Comparison of ENCODE assay signal across 32 mouse cellular contexts in the genomic region with DNA sequence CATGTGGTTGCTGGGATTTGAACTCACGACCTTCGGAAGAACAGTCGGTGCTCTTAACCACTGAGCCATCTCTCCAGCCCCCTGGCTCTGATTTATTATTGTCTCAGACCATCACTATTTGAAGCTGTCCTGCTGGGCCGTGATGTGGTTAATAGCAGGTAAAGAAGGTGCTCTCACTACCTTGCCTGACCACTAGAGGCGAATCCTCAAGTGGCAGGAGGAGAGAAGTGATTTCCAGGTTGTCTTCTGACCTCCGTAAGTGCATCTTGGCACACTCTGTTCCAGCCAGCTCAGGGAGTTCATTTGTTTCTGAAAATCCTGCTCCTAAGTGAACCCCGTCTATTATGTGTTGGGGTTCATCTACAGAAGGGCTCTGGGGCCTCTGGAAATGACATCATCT.
A peak's percentile ranks its signal among the peaks of the same experiment; 100 is the strongest.
DNase-seq lines count a peak whose midpoint lies in the region; ATAC-seq and TF ChIP-seq lines count a peak whose summit lies in the region.
"Had no signal": no experiment of that assay in that cellular context is flagged by ENCODE, and none has a peak within 500 bp of the region (broad histone marks: within the 10 kb centered on the region; RNA-seq: fewer than 3 reads in every experiment).

No protein-coding gene starts in this region.

- H3K4me2 ChIP-seq in hindbrain, postnatal 0 days (ENCODE audit: low read depth, low read length), result no peak overlapping the region
- no peak overlapping the region for H3K4me2 ChIP-seq in hindbrain, embryonic 13.5 days
- H3K4me2 ChIP-seq in liver, postnatal 0 days (ENCODE audit: low read depth, low read length), result no peak overlapping the region
- H3K4me2 ChIP-seq in liver, embryonic 12.5 days, result no peak overlapping the region
- H3K4me2 ChIP-seq: embryonic facial prominence, embryonic 15.5 days; forebrain, embryonic 12.5 days; heart, embryonic 13.5 days; hindbrain, embryonic 15.5 days; liver, embryonic 13.5 days; midbrain, embryonic 13.5 days; stomach, embryonic 15.5 days had no signal

- 79% methylated on average over 7 of the region's 7 CpGs for WGBS in hindbrain, postnatal 0 days
- WGBS in hindbrain, embryonic 13.5 days, result 86% methylated on average over 7 of the region's 7 CpGs
- WGBS in liver, postnatal 0 days (ENCODE audit: insufficient replicate concordance), result 65% methylated on average over 7 of the region's 7 CpGs
- 59% methylated on average over 7 of the region's 7 CpGs for WGBS in liver, embryonic 12.5 days (ENCODE audit: insufficient replicate concordance)

- H3K36me3 ChIP-seq in hindbrain, postnatal 0 days (ENCODE audit: insufficient read depth, low read length), result no peaks in the 10 kb centered on the region
- H3K36me3 ChIP-seq in hindbrain, embryonic 13.5 days, result no peaks in the 10 kb centered on the region
- no peaks in the 10 kb centered on the region for H3K36me3 ChIP-seq in liver, postnatal 0 days (replicated peaks; ENCODE audit: insufficient read depth, low read length)
- no peaks in the 10 kb centered on the region for H3K36me3 ChIP-seq in liver, embryonic 12.5 days
- H3K36me3 ChIP-seq in E14TG2a.4 (ENCODE audit: insufficient read depth, low read length), result peaks cover 6% of the 10 kb centered on the region; the same call in 1 of the 2 replicates
- H3K36me3 ChIP-seq: embryonic facial prominence, embryonic 15.5 days; forebrain, embryonic 12.5 days; G1E; heart, embryonic 13.5 days; hindbrain, embryonic 15.5 days; liver, embryonic 13.5 days; midbrain, embryonic 13.5 days; stomach, embryonic 15.5 days had no signal

- TF ChIP-seq CTCF in hindbrain, postnatal 0 days (IDR thresholded peaks at IDR 0.05; ENCODE audit: low read depth), result peak; percentile 52
- 0 out of 2 replicates have a peak, but pooled peaks have one; percentile 9 for TF ChIP-seq CTCF in liver, postnatal 0 days (IDR thresholded peaks at IDR 0.05; ENCODE audit: low read depth)
- TF ChIP-seq CTCF in E14TG2a.4 (conservative IDR thresholded peaks at IDR 0.05; ENCODE audit: low read length), result peak; percentile 48
- peak; percentile 19; the same call in 1 of the 2 replicates for TF ChIP-seq CTCF in brain, embryonic 14.5 days (IDR thresholded peaks at IDR 0.05; ENCODE audit: borderline replicate concordance, extremely low read depth, insufficient read depth, insufficient read length)

- DNase-seq in hindbrain, postnatal 0 days (ENCODE audit: low spot score), result no peak
- DNase-seq in liver, postnatal 0 days, result no peak
- DNase-seq in brain, embryonic 14.5 days (ENCODE audit: low read depth), result no peak
- DNase-seq in ovary, postnatal 10 days (ENCODE audit: low spot score), result no peak
- DNase-seq in urinary bladder, adult 18-20 months (ENCODE audit: low spot score in 2 of 2), result no peak
- DNase-seq: adrenal gland, postnatal 14 days; cerebellum, adult 11-12 months; cerebellum, postnatal 14 days; gastrocnemius, postnatal 36 days; heart, adult 2 months; heart, postnatal 10 days; kidney, adult 8-10 months; kidney, postnatal 14 days; left cerebral cortex, postnatal 4 days; liver, embryonic 13.5 days; lung, adult 2 months; lung, postnatal 4 days; right cerebral cortex, postnatal 25 days; thymus, postnatal 14 days had no signal

- TF ChIP-seq POLR2A in brain, embryonic 14.5 days (IDR thresholded peaks at IDR 0.05; ENCODE audit: borderline replicate concordance, extremely low read depth, insufficient read depth, insufficient read length, poor library complexity, severe bottlenecking), result no peak

- ATAC-seq in hindbrain, postnatal 0 days, result no peak
- ATAC-seq in hindbrain, embryonic 13.5 days (ENCODE audit: low FRiP score), result no peak
- no peak for ATAC-seq in liver, postnatal 0 days
- no peak for ATAC-seq in liver, embryonic 12.5 days
- ATAC-seq: CD4-positive, CD25-positive, alpha-beta regulatory T cell, adult 4 months; midbrain, embryonic 13.5 days had no signal

- no peaks in the 10 kb centered on the region for H3K9me3 ChIP-seq in hindbrain, postnatal 0 days (ENCODE audit: low read length)
- H3K9me3 ChIP-seq in hindbrain, embryonic 13.5 days, result no peaks in the 10 kb centered on the region
- H3K9me3 ChIP-seq in liver, postnatal 0 days (ENCODE audit: low read length), result no peaks in the 10 kb centered on the region
- no peaks in the 10 kb centered on the region for H3K9me3 ChIP-seq in liver, embryonic 12.5 days (replicated peaks)
- H3K9me3 ChIP-seq in E14TG2a.4 (ENCODE audit: low read length), result no peaks in the 10 kb centered on the region
- H3K9me3 ChIP-seq: embryonic facial prominence, embryonic 10.5 days; embryonic facial prominence, embryonic 15.5 days; forebrain, embryonic 12.5 days; G1E; heart, embryonic 13.5 days; hindbrain, embryonic 15.5 days; liver, embryonic 13.5 days; megakaryocyte, embryonic 14.5 days; midbrain, embryonic 13.5 days; stomach, embryonic 15.5 days had no signal

- no peaks in the 10 kb centered on the region for H3K27me3 ChIP-seq in hindbrain, postnatal 0 days (ENCODE audit: insufficient read depth, low read length)
- H3K27me3 ChIP-seq in hindbrain, embryonic 13.5 days, result peaks cover 7% of the 10 kb centered on the region
- no peaks in the 10 kb centered on the region for H3K27me3 ChIP-seq in liver, postnatal 0 days (ENCODE audit: insufficient read depth, low read length)
- H3K27me3 ChIP-seq in liver, embryonic 12.5 days (replicated peaks), result no peaks in the 10 kb centered on the region
- H3K27me3 ChIP-seq in E14TG2a.4 (ENCODE audit: insufficient read depth, low read length), result peaks cover 19% of the 10 kb centered on the region; the same call in 1 of the 2 replicates
- H3K27me3 ChIP-seq: embryonic facial prominence, embryonic 15.5 days; heart, embryonic 13.5 days; hindbrain, embryonic 15.5 days; liver, embryonic 13.5 days; midbrain, embryonic 13.5 days; stomach, embryonic 15.5 days had no signal

- no peak overlapping the region for H3K27ac ChIP-seq in hindbrain, postnatal 0 days
- no peak overlapping the region for H3K27ac ChIP-seq in hindbrain, embryonic 13.5 days
- H3K27ac ChIP-seq in liver, postnatal 0 days (ENCODE audit: low read depth), result no peak overlapping the region
- H3K27ac ChIP-seq in liver, embryonic 12.5 days, result no peak overlapping the region
- H3K27ac ChIP-seq: embryonic facial prominence, embryonic 10.5 days; embryonic facial prominence, embryonic 15.5 days; forebrain, embryonic 12.5 days; heart, adult 2 months; heart, embryonic 13.5 days; hindbrain, embryonic 15.5 days; liver, embryonic 13.5 days; midbrain, embryonic 13.5 days; stomach, embryonic 15.5 days had no signal

- H3K9ac ChIP-seq in hindbrain, postnatal 0 days (replicated peaks; ENCODE audit: low read length), result no peak overlapping the region
- no peak overlapping the region for H3K9ac ChIP-seq in hindbrain, embryonic 13.5 days
- H3K9ac ChIP-seq in liver, postnatal 0 days (replicated peaks), result no peak overlapping the region
- no peak overlapping the region for H3K9ac ChIP-seq in liver, embryonic 12.5 days
- H3K9ac ChIP-seq: embryonic facial prominence, embryonic 15.5 days; forebrain, embryonic 12.5 days; heart, embryonic 13.5 days; hindbrain, embryonic 15.5 days; liver, embryonic 13.5 days; midbrain, embryonic 13.5 days; stomach, embryonic 15.5 days had no signal

- no peak for TF ChIP-seq EP300 in liver, postnatal 0 days (IDR thresholded peaks at IDR 0.05; ENCODE audit: low read depth)

- no peaks in the 10 kb centered on the region for H3K4me1 ChIP-seq in hindbrain, postnatal 0 days (ENCODE audit: insufficient read depth, low read length)
- H3K4me1 ChIP-seq in hindbrain, embryonic 13.5 days (replicated peaks), result 0 out of 2 replicates have a peak, but pooled peaks cover 3% of the 10 kb centered on the region
- no peaks in the 10 kb centered on the region for H3K4me1 ChIP-seq in liver, postnatal 0 days (ENCODE audit: insufficient read depth)
- H3K4me1 ChIP-seq in liver, embryonic 12.5 days, result no peaks in the 10 kb centered on the region
- H3K4me1 ChIP-seq in E14TG2a.4 (replicated peaks; ENCODE audit: low read depth, low read length), result peaks cover 16% of the 10 kb centered on the region
- H3K4me1 ChIP-seq: forebrain, embryonic 12.5 days; liver, embryonic 13.5 days; megakaryocyte, embryonic 14.5 days; midbrain, embryonic 13.5 days had no signal

- no peak overlapping the region for H3K4me3 ChIP-seq in hindbrain, postnatal 0 days (ENCODE audit: low read length)
- H3K4me3 ChIP-seq in hindbrain, embryonic 13.5 days, result no peak overlapping the region
- no peak overlapping the region for H3K4me3 ChIP-seq in liver, postnatal 0 days (ENCODE audit: low read depth, low read length)
- H3K4me3 ChIP-seq in liver, embryonic 12.5 days, result no peak overlapping the region
- no peak overlapping the region for H3K4me3 ChIP-seq in E14TG2a.4 (replicated peaks; ENCODE audit: low read length)
- H3K4me3 ChIP-seq: embryonic facial prominence, embryonic 10.5 days; embryonic facial prominence, embryonic 15.5 days; forebrain, embryonic 12.5 days; heart, adult 2 months; heart, embryonic 13.5 days; hindbrain, embryonic 15.5 days; liver, embryonic 13.5 days; megakaryocyte, embryonic 14.5 days; midbrain, embryonic 13.5 days; stomach, embryonic 15.5 days had no signal
